Mouse (Mus musculus): ENCODE measurements around the gene Smarca2.
"Not testable (repeated sequence)": the region's sequence is repeated elsewhere in the genome, so short reads cannot be mapped to it uniquely, and the experiment has no call there.

DNA sequence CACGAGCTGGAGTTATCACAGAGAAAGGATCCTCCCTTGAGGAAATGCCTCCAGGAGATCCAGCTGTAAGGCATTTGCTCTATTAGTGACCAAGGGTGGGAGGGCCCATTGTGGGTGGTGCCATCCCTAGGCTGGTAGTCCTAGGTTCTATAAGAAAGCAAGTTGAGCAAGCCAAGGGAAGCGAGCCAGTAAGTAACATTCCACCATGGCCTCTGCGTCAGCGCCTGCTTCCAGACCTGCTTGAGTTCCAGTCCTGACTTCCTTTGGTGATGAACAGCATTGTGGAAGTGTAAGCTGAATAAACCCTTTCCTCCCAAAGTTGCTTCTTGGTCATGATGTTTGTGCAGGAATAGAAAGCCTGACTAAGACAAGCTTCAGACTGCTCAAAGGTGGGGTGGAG, 140.2 kb downstream of the Smarca2 start:
- TF ChIP-seq CTCF (IDR thresholded peaks at IDR 0.05; ENCODE audit: low read depth, low read length); POLR2A (IDR thresholded peaks at IDR 0.05; ENCODE audit: borderline replicate concordance, low read depth, low read length): not testable (repeated sequence)

Data from bone marrow macrophage, adult 2 months (primary cell).